Mouse (Mus musculus): Measurements from ENCODE around the gene Samd4b. TPM values are rescaled to one million over a fixed set of nuclear protein-coding genes. Genes with fewer than 3 reads are reported as not detected.
A peak's percentile ranks its signal among the peaks of the same experiment; 100 is the strongest.

Gene Samd4b
- polyA plus RNA-seq, 1 experiment from 2014 or later: 29.5 TPM

- no peak overlapping the region for H3K27ac ChIP-seq (replicated peaks; ENCODE audit: low read depth, low read length)
- peaks cover 18% of the 10 kb centered on the region for H3K36me3 ChIP-seq (ENCODE audit: control insufficient read depth, insufficient read depth, low read length)
- no peak overlapping the region for H3K9ac ChIP-seq (replicated peaks; ENCODE audit: low read length)
- ATAC-seq (ENCODE audit: low FRiP score, low TSS enrichment) (no peak), DNase-seq (no peak)
- no peaks in the 10 kb centered on the region for H3K27me3 ChIP-seq (ENCODE audit: control insufficient read depth, insufficient read depth, low read length)
- peaks cover 19% of the 10 kb centered on the region for H3K4me1 ChIP-seq (ENCODE audit: control insufficient read depth, insufficient read depth, low read length)
- no peak overlapping the region for H3K4me3 ChIP-seq (replicated peaks; ENCODE audit: low read depth, low read length)
- H3K9me3 ChIP-seq (ENCODE audit: control insufficient read depth, low read length): no peaks in the 10 kb centered on the region
- H3K4me2 ChIP-seq (ENCODE audit: low read length): no peak overlapping the region
- WGBS: 76% methylated on average over 11 of the region's 11 CpGs
Observed at GRCm38 (mm10) chr7:28382981-28383396, 215.0 kb downstream of the Samd4b start.

- no peak for DNase-seq
- Histone ChIP-seq H3K27me3 (ENCODE audit: control insufficient read depth, insufficient read depth, low read length) (no peaks in the 10 kb centered on the region), H3K4me2 (ENCODE audit: low read length) (peak overlapping the region; percentile 41), H3K4me3 (replicated peaks; ENCODE audit: low read depth, low read length) (no peak overlapping the region), H3K27ac (replicated peaks; ENCODE audit: low read depth, low read length) (no peak overlapping the region), H3K9ac (replicated peaks; ENCODE audit: low read length) (no peak overlapping the region; the same call in 1 of the 2 replicates), H3K36me3 (ENCODE audit: control insufficient read depth, insufficient read depth, low read length) (peaks cover 12% of the 10 kb centered on the region), H3K4me1 (ENCODE audit: control insufficient read depth, insufficient read depth, low read length) (peaks cover 19% of the 10 kb centered on the region), H3K9me3 (ENCODE audit: control insufficient read depth, low read length) (no peaks in the 10 kb centered on the region)
- 63% methylated on average over 12 of the region's 12 CpGs for WGBS
- no peak for ATAC-seq (ENCODE audit: low FRiP score, low TSS enrichment)
Observed at GRCm38 (mm10) chr7:28382347-28382951, 215.5 kb downstream of the Samd4b start.

DNA sequence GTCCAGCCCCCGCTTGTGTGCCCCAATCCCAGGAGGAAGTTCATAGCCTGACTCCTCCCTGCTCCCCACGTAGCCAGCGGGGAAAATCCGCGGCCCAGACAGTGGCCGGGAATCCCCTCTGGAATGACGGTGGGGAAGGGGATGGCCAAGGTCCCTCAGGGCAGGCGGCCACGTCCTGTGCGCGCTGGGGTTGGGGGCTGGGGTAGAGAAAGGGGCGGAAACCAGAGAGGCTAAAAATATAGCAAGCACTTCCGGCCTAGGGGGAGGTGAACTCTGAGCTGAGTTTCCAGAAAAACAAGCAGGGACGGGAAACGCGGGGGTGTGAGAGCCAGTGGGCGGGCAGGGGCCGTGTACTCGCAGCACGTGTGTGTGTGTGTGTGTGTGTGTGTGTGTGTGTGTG lies 216.0 kb downstream of the Samd4b start:
- Histone ChIP-seq H3K4me3 (replicated peaks; ENCODE audit: low read depth, low read length) (0 out of 2 replicates have a peak overlapping the region, but pooled peaks have one; percentile 8), H3K9me3 (ENCODE audit: control insufficient read depth, low read length) (no peaks in the 10 kb centered on the region), H3K4me2 (ENCODE audit: low read length) (peak overlapping the region; percentile 41), H3K9ac (replicated peaks; ENCODE audit: low read length) (peak overlapping the region; percentile 14; the same call in 1 of the 2 replicates), H3K27me3 (ENCODE audit: control insufficient read depth, insufficient read depth, low read length) (no peaks in the 10 kb centered on the region), H3K36me3 (ENCODE audit: control insufficient read depth, insufficient read depth, low read length) (peaks cover 11% of the 10 kb centered on the region; the same call in 1 of the 2 replicates), H3K27ac (replicated peaks; ENCODE audit: low read depth, low read length) (peak overlapping the region; percentile 41; the same call in 1 of the 2 replicates), H3K4me1 (ENCODE audit: control insufficient read depth, insufficient read depth, low read length) (peaks cover 19% of the 10 kb centered on the region)
- ATAC-seq (ENCODE audit: low FRiP score, low TSS enrichment) (no peak), DNase-seq (peak; percentile 50)
- 2% methylated on average over 20 of the region's 20 CpGs for WGBS

GRCm38 (mm10) chr7:28381017-28381790 lies 216.7 kb downstream of the Samd4b start:
- Histone ChIP-seq H3K36me3 (ENCODE audit: control insufficient read depth, insufficient read depth, low read length) (peaks cover 11% of the 10 kb centered on the region; the same call in 1 of the 2 replicates), H3K27ac (replicated peaks; ENCODE audit: low read depth, low read length) (peak overlapping the region; percentile 41), H3K9ac (replicated peaks; ENCODE audit: low read length) (0 out of 2 replicates have a peak overlapping the region, but pooled peaks have one; percentile 14), H3K27me3 (ENCODE audit: control insufficient read depth, insufficient read depth, low read length) (no peaks in the 10 kb centered on the region), H3K4me3 (replicated peaks; ENCODE audit: low read depth, low read length) (no peak overlapping the region), H3K4me1 (ENCODE audit: control insufficient read depth, insufficient read depth, low read length) (peaks cover 24% of the 10 kb centered on the region), H3K4me2 (ENCODE audit: low read length) (peak overlapping the region; percentile 41), H3K9me3 (ENCODE audit: control insufficient read depth, low read length) (no peaks in the 10 kb centered on the region)
- ATAC-seq (ENCODE audit: low FRiP score, low TSS enrichment) (no peak), DNase-seq (peak; percentile 57)
- 4% methylated on average over 30 of the region's 30 CpGs for WGBS

DNA sequence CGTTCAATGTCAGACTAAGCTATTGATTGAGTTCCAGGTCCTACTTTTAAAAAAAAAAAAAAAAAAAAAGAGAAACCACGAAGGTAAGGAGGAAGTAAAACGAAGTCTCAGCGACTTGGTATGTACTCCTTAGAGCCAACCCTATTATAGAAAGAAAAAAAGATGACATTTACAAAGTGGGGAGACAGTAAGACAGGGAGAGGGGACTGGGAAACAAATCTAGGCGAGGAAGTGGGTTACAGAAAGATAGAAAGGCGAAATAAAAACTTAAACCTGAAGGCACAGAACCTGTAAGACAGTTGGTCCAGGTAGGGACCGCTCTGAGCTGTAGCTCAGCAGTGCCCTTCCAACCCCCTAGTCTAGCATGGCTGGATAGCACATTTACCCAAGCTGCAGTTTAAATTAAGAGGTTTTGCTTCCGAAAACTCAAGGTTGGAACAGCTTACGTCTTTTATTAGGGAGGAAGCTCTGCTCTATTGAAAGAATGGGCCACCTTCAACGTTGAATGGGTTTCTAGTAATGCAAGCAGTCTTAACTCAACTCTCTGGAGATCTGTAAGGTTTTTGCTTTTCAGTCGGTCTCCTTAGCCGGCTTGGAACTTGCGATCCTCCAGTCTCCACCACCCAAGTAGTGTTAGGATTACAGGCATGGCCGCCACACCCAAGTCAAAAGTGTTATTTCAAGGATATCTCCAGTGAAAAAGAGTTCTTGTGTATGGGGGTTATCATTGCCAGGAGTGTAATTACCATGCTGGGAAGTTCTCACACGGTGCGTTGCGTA lies 217.5 kb downstream of the Samd4b start, which contains the start of gene Zfp36:
Gene Zfp36, minus strand, starts transcription at position 17 of the 780 bp plus-strand sequence.
- no peak for ATAC-seq (ENCODE audit: low FRiP score, low TSS enrichment)
- WGBS: 54% methylated on average over 17 of the region's 17 CpGs

GRCm38 (mm10) chr7:28378769-28379651 lies 218.9 kb downstream of the Samd4b start:
- under 1% methylated on average over 53 of the region's 53 CpGs for WGBS
- DNase-seq (peak; percentile 89), ATAC-seq (ENCODE audit: low FRiP score, low TSS enrichment) (peak; percentile 21; the same call in 1 of the 2 replicates)
- Histone ChIP-seq H3K27ac (replicated peaks; ENCODE audit: low read depth, low read length) (peak overlapping the region; percentile 52), H3K4me1 (ENCODE audit: control insufficient read depth, insufficient read depth, low read length) (peaks cover 29% of the 10 kb centered on the region), H3K4me3 (replicated peaks; ENCODE audit: low read depth, low read length) (peak overlapping the region; percentile 45), H3K36me3 (ENCODE audit: control insufficient read depth, insufficient read depth, low read length) (no peaks in the 10 kb centered on the region), H3K9me3 (ENCODE audit: control insufficient read depth, low read length) (no peaks in the 10 kb centered on the region), H3K9ac (replicated peaks; ENCODE audit: low read length) (peak overlapping the region; percentile 66), H3K4me2 (ENCODE audit: low read length) (peak overlapping the region; percentile 73), H3K27me3 (ENCODE audit: control insufficient read depth, insufficient read depth, low read length) (no peaks in the 10 kb centered on the region)

More for the DNA sequence above, 217.5 kb downstream of the Samd4b start, which contains the start of gene Zfp36:
- H3K9me3 ChIP-seq (ENCODE audit: control insufficient read depth, low read length): no peaks in the 10 kb centered on the region
- peak within 1 kb of the TSS; percentile 45 for H3K4me3 ChIP-seq (replicated peaks; ENCODE audit: low read depth, low read length)
- H3K4me1 ChIP-seq (ENCODE audit: control insufficient read depth, insufficient read depth, low read length): peaks cover 29% of the 10 kb centered on the region
- H3K27ac ChIP-seq (replicated peaks; ENCODE audit: low read depth, low read length): peak within 1 kb of the TSS; percentile 52
- H3K4me2 ChIP-seq (ENCODE audit: low read length): peak within 1 kb of the TSS; percentile 73
- no peaks in the 10 kb centered on the region for H3K27me3 ChIP-seq (ENCODE audit: control insufficient read depth, insufficient read depth, low read length)
- peaks cover 3% of the 10 kb centered on the region; the same call in 1 of the 2 replicates for H3K36me3 ChIP-seq (ENCODE audit: control insufficient read depth, insufficient read depth, low read length)
- no peak for DNase-seq
- H3K9ac ChIP-seq (replicated peaks; ENCODE audit: low read length): peak within 1 kb of the TSS; percentile 66

DNA sequence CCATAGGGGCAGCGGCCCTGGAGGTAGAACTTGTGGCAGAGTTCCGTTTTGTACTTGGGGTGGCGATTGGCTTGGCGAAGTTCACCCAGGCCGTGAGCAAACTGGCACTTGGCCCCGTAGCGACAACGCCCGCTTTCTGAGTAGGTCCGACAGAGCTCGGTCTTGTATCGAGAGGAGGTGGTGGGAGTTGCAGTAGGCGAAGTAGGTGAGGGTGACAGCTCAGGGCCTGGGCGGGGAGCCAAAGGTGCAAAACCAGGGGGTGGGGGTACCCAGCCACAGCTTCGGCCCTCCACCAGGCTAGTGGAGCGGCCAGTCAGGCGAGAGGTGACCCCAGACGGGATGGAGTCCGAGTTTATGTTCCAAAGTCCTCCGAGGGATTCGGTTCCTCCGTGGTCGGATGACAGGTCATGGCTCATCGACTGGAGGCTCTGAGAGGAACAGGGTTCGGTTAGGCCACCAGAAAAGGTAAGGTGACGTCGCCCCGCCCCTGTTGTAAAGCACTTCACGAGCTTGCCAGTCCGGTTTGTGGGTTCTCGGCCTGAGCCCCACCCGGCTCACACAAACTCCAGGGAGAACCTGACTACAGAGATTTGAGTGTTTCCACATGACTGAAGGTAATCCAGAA lies 219.8 kb downstream of the Samd4b start:
- H3K4me2 ChIP-seq (ENCODE audit: low read length): peak overlapping the region; percentile 73
- H3K36me3 ChIP-seq (ENCODE audit: control insufficient read depth, insufficient read depth, low read length): no peaks in the 10 kb centered on the region
- H3K27me3 ChIP-seq (ENCODE audit: control insufficient read depth, insufficient read depth, low read length): no peaks in the 10 kb centered on the region
- no peak for DNase-seq
- ATAC-seq (ENCODE audit: low FRiP score, low TSS enrichment): no peak
- H3K4me3 ChIP-seq (replicated peaks; ENCODE audit: low read depth, low read length): peak overlapping the region; percentile 45
- no peak overlapping the region for H3K27ac ChIP-seq (replicated peaks; ENCODE audit: low read depth, low read length)
- H3K4me1 ChIP-seq (ENCODE audit: control insufficient read depth, insufficient read depth, low read length): peaks cover 29% of the 10 kb centered on the region
- no peaks in the 10 kb centered on the region for H3K9me3 ChIP-seq (ENCODE audit: control insufficient read depth, low read length)
- H3K9ac ChIP-seq (replicated peaks; ENCODE audit: low read length): peak overlapping the region; percentile 66; the same call in 1 of the 2 replicates
- WGBS: 51% methylated on average over 32 of the region's 32 CpGs
